Mouse (Mus musculus): ENCODE data around the gene Dad1. TPM values are rescaled to one million over a fixed set of nuclear protein-coding genes. Genes with fewer than 3 reads are reported as not detected.

Gene Dad1
- polyA plus RNA-seq, 1 experiment from 2014 or later = 372 TPM

DNA sequence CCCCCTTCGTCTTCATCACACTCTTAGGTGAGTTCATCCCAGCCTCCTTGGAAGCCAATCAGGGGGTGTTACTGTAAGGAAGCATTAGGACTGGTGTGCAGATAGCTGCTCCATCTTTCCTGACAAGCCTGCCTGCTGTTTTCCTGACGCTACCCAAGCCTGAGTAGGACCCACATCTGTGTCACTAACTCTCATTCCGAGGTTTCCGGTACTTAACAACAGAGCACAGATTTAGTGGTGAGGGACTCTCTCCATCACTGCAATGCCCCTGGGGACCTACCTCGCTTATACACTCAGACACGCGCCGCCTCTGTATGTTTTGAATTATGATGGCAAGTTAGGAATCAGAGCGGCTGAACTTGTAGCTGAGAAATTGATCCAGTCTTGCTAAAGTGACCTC, 35.2 kb downstream of the Dad1 start:
- no peak overlapping the region for H3K9ac ChIP-seq (ENCODE audit: low read length)
- H3K4me2 ChIP-seq (ENCODE audit: low read length) = no peak overlapping the region
- DNase-seq (ENCODE audit: low spot score) (no peak), ATAC-seq (no peak)
- H3K36me3 ChIP-seq (ENCODE audit: control insufficient read depth, insufficient read depth, low read length) = no peaks in the 10 kb centered on the region
- H3K4me3 ChIP-seq (ENCODE audit: low read depth, low read length) = no peak overlapping the region
- H3K27me3 ChIP-seq (replicated peaks; ENCODE audit: control insufficient read depth, insufficient read depth, low read length) = no peaks in the 10 kb centered on the region
- no peaks in the 10 kb centered on the region for H3K9me3 ChIP-seq (replicated peaks; ENCODE audit: control insufficient read depth, low read length)
- no peak overlapping the region for H3K27ac ChIP-seq (ENCODE audit: low read depth, low read length)
- H3K4me1 ChIP-seq (ENCODE audit: control insufficient read depth, insufficient read depth, low read length) = no peaks in the 10 kb centered on the region
- 91% methylated on average over 9 of the region's 9 CpGs for WGBS

DNA sequence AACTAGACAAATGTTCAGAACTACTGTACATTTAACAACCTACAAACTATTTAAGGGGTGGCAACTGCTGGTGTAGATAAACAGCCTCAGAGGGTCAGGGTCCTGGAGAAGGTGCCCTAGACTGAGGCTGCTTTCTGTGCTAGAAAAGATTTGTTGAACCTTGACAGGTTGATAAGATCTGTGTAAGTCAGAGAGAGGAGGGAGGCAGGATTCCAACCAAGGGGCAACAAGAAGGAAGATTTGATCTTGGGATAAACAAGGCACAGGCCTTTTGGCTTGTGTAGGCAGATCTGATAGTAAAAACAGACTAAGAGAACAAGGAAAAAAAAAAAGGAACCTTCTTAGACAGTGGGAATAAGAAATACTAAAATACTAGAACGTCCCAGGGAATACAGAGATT, 35.7 kb downstream of the Dad1 start:
- Histone ChIP-seq H3K9ac (ENCODE audit: low read length) (no peak overlapping the region), H3K27ac (ENCODE audit: low read depth, low read length) (no peak overlapping the region), H3K4me1 (ENCODE audit: control insufficient read depth, insufficient read depth, low read length) (no peaks in the 10 kb centered on the region), H3K9me3 (replicated peaks; ENCODE audit: control insufficient read depth, low read length) (no peaks in the 10 kb centered on the region), H3K36me3 (ENCODE audit: control insufficient read depth, insufficient read depth, low read length) (no peaks in the 10 kb centered on the region), H3K4me2 (ENCODE audit: low read length) (no peak overlapping the region), H3K27me3 (replicated peaks; ENCODE audit: control insufficient read depth, insufficient read depth, low read length) (no peaks in the 10 kb centered on the region), H3K4me3 (ENCODE audit: low read depth, low read length) (no peak overlapping the region)
- DNase-seq (ENCODE audit: low spot score) (no peak), ATAC-seq (no peak)
- WGBS = 71% methylated on average over 1 of the region's 1 CpGs

DNA sequence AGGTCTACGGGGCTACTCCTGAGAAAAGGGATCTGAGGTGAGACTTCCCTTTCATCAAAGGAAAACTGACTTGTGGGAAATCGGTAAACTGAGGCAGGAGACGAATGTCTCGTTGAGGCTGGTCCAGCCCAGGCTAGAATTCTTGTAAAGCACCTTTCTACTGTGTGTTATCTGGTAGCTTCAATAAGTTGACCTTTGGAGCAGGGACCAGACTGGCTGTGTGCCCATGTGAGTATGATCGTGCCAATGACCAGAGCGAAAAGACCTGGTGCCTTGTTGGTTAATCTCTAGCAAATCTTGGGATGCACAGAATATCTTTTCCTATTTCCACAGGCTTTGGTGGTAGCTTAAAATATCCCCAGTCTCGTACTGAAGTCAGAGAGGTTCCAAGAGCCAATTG, 37.8 kb downstream of the Dad1 start:
- 93% methylated on average over 7 of the region's 7 CpGs for WGBS
- no peaks in the 10 kb centered on the region for H3K4me1 ChIP-seq (ENCODE audit: control insufficient read depth, insufficient read depth, low read length)
- H3K4me2 ChIP-seq (ENCODE audit: low read length) = no peak overlapping the region
- ATAC-seq = no peak
- H3K9me3 ChIP-seq (replicated peaks; ENCODE audit: control insufficient read depth, low read length) = no peaks in the 10 kb centered on the region
- H3K4me3 ChIP-seq (ENCODE audit: low read depth, low read length) = no peak overlapping the region
- H3K27me3 ChIP-seq (replicated peaks; ENCODE audit: control insufficient read depth, insufficient read depth, low read length) = no peaks in the 10 kb centered on the region
- no peaks in the 10 kb centered on the region for H3K36me3 ChIP-seq (ENCODE audit: control insufficient read depth, insufficient read depth, low read length)
- no peak overlapping the region for H3K27ac ChIP-seq (ENCODE audit: low read depth, low read length)
- no peak for DNase-seq (ENCODE audit: low spot score)
- H3K9ac ChIP-seq (ENCODE audit: low read length) = no peak overlapping the region

DNA sequence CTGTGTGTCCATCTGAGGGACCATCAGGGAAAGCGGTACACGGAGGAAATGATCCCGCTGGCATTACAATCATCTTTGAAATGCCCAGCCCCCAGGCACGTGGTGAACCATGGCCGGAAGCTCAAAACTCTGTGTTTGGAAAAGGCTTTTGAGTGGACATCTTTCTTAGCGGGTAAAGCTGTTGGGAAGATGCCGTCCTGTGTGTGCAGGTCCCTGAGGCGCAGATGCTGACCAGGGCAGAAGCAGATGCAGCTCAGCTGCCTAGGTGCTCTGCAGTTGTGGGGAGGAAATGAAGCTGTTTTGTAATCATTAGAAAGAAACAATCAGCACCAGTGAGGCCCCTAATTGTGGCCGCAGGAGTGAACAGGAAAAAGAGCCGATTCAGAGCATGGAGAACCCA, 39.0 kb downstream of the Dad1 start:
- DNase-seq (ENCODE audit: low spot score) (no peak), ATAC-seq (no peak)
- no peaks in the 10 kb centered on the region for H3K9me3 ChIP-seq (replicated peaks; ENCODE audit: control insufficient read depth, low read length)
- no peaks in the 10 kb centered on the region for H3K27me3 ChIP-seq (replicated peaks; ENCODE audit: control insufficient read depth, insufficient read depth, low read length)
- no peaks in the 10 kb centered on the region for H3K36me3 ChIP-seq (ENCODE audit: control insufficient read depth, insufficient read depth, low read length)
- H3K9ac ChIP-seq (ENCODE audit: low read length) = no peak overlapping the region
- H3K4me1 ChIP-seq (ENCODE audit: control insufficient read depth, insufficient read depth, low read length) = no peaks in the 10 kb centered on the region
- H3K4me2 ChIP-seq (ENCODE audit: low read length) = no peak overlapping the region
- H3K27ac ChIP-seq (ENCODE audit: low read depth, low read length) = no peak overlapping the region
- WGBS = 81% methylated on average over 10 of the region's 10 CpGs
- H3K4me3 ChIP-seq (ENCODE audit: low read depth, low read length) = no peak overlapping the region

DNA sequence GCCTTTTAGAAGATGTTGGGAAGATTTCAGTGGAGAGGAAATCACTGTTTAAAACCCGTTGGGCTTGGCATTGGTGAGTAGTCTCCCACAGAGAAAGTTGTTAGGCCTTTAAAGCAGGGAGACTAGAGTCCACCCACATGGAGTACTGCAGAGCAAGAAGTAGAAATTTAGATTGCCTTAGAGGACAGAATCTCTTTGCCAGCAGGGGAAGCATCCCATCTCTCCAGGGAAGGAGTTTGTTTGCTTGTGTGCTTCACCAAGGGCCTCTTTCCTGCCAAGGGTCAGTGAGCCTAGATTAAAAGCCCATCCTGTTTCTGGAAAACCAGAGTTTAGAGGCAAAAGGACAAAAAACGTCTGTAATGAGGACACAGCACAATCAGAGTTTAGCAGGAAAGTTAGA, 39.4 kb downstream of the Dad1 start:
- Histone ChIP-seq H3K9ac (ENCODE audit: low read length) (no peak overlapping the region), H3K9me3 (replicated peaks; ENCODE audit: control insufficient read depth, low read length) (no peaks in the 10 kb centered on the region), H3K36me3 (ENCODE audit: control insufficient read depth, insufficient read depth, low read length) (no peaks in the 10 kb centered on the region), H3K27me3 (replicated peaks; ENCODE audit: control insufficient read depth, insufficient read depth, low read length) (no peaks in the 10 kb centered on the region), H3K4me1 (ENCODE audit: control insufficient read depth, insufficient read depth, low read length) (no peaks in the 10 kb centered on the region), H3K27ac (ENCODE audit: low read depth, low read length) (no peak overlapping the region), H3K4me3 (ENCODE audit: low read depth, low read length) (no peak overlapping the region), H3K4me2 (ENCODE audit: low read length) (no peak overlapping the region)
- DNase-seq (ENCODE audit: low spot score) (no peak), ATAC-seq (no peak)
- 36% methylated on average over 2 of the region's 2 CpGs for WGBS

DNA sequence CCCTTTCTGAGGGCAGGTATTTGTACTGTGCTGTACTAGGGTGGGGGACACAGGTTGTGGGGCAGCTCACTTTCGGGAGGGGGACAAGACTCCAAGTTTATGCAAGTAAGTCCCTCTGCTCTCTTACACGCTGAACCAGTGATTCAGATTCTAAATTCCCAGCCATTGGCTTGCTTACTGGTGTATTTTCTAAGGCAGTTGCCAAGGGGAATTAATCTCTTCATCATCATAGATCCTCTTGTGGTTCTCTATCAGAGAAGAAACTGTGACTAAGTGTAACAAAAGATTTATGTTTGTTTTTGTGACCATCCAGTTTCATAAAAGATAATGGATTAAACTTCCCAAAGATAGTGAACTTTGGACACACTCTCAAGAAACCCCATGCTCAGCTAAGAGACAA, 40.2 kb downstream of the Dad1 start:
- Histone ChIP-seq H3K27ac (ENCODE audit: low read depth, low read length) (no peak overlapping the region), H3K4me1 (ENCODE audit: control insufficient read depth, insufficient read depth, low read length) (no peaks in the 10 kb centered on the region), H3K9ac (ENCODE audit: low read length) (no peak overlapping the region), H3K4me2 (ENCODE audit: low read length) (no peak overlapping the region), H3K27me3 (replicated peaks; ENCODE audit: control insufficient read depth, insufficient read depth, low read length) (no peaks in the 10 kb centered on the region), H3K36me3 (ENCODE audit: control insufficient read depth, insufficient read depth, low read length) (no peaks in the 10 kb centered on the region), H3K9me3 (replicated peaks; ENCODE audit: control insufficient read depth, low read length) (no peaks in the 10 kb centered on the region), H3K4me3 (ENCODE audit: low read depth, low read length) (no peak overlapping the region)
- ATAC-seq = no peak
- no peak for DNase-seq (ENCODE audit: low spot score)
- 89% methylated on average over 2 of the region's 2 CpGs for WGBS

DNA sequence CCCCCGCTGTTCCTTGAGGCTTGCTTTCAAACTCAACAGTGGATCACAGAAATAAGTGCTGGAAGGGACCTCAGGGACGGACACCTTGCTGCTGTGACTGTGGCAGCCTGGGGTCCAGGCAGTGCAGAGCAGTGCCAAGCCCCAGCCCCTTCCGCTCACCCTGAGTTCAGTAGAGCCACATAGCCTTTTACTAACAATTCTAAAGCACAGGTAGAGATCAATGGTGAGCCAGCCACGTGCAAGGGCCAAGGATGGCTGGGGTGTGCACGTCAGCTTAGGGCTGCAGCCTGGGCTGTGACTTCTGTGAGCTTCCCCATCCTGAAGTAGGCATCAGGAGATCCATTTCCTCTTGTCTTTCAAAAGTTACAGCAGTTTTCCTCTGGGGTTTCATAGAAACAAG, 42.1 kb downstream of the Dad1 start:
- Histone ChIP-seq H3K4me3 (ENCODE audit: low read depth, low read length) (no peak overlapping the region), H3K27ac (ENCODE audit: low read depth, low read length) (no peak overlapping the region), H3K27me3 (replicated peaks; ENCODE audit: control insufficient read depth, insufficient read depth, low read length) (no peaks in the 10 kb centered on the region), H3K36me3 (ENCODE audit: control insufficient read depth, insufficient read depth, low read length) (no peaks in the 10 kb centered on the region), H3K4me1 (ENCODE audit: control insufficient read depth, insufficient read depth, low read length) (no peaks in the 10 kb centered on the region), H3K9me3 (replicated peaks; ENCODE audit: control insufficient read depth, low read length) (no peaks in the 10 kb centered on the region), H3K4me2 (ENCODE audit: low read length) (no peak overlapping the region), H3K9ac (ENCODE audit: low read length) (no peak overlapping the region)
- DNase-seq (ENCODE audit: low spot score) (no peak), ATAC-seq (no peak)
- WGBS = 85% methylated on average over 5 of the region's 5 CpGs

DNA sequence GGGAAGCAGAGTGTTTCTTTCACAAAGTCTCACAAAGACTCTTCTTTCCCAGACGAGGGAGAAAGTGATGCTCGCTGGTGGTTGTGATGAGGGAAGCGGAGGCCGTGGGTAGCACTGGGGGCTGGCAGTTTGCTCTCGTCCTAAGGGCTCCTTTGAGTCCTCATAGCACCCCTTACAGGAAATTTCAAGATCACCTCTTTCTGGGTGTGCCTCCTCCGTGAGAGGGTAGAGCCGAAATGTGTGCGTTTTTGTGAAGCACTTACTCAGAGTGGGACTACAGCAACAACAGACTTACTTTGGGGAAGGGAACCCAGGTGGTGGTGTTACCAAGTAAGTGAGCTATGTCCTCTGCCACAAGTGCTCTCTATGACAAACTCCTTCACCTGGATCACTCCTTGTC, 42.7 kb downstream of the Dad1 start:
- WGBS = 91% methylated on average over 8 of the region's 8 CpGs
- H3K36me3 ChIP-seq (ENCODE audit: control insufficient read depth, insufficient read depth, low read length) = no peaks in the 10 kb centered on the region
- no peak overlapping the region for H3K27ac ChIP-seq (ENCODE audit: low read depth, low read length)
- no peak overlapping the region for H3K4me3 ChIP-seq (ENCODE audit: low read depth, low read length)
- DNase-seq (ENCODE audit: low spot score) = no peak
- H3K4me1 ChIP-seq (ENCODE audit: control insufficient read depth, insufficient read depth, low read length) = no peaks in the 10 kb centered on the region
- no peaks in the 10 kb centered on the region for H3K9me3 ChIP-seq (replicated peaks; ENCODE audit: control insufficient read depth, low read length)
- H3K9ac ChIP-seq (ENCODE audit: low read length) = no peak overlapping the region
- no peak for ATAC-seq
- H3K27me3 ChIP-seq (replicated peaks; ENCODE audit: control insufficient read depth, insufficient read depth, low read length) = no peaks in the 10 kb centered on the region
- no peak overlapping the region for H3K4me2 ChIP-seq (ENCODE audit: low read length)

DNA sequence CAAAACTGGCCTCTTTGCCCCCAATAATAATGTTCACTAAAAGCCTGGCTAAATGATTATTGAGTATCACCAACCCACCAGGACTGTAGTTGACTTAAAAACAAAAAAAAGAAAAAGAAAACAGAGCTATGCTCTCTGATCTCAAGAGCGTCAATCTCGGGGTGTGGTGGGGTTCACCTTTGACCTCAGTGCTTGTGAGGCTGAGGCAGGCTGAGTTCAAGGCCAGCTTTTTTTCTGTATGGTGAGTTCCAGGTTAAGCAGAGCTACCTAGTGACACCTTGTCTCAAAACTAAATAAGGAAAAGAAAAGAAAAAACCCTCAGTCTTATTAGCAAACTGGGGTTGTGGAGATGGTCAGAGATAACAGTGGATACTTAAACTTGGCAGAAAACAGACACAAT, 43.5 kb downstream of the Dad1 start:
- H3K9ac ChIP-seq (ENCODE audit: low read length) = no peak overlapping the region
- H3K27me3 ChIP-seq (replicated peaks; ENCODE audit: control insufficient read depth, insufficient read depth, low read length) = no peaks in the 10 kb centered on the region
- ATAC-seq (no peak), DNase-seq (ENCODE audit: low spot score) (no peak)
- no peaks in the 10 kb centered on the region for H3K4me1 ChIP-seq (ENCODE audit: control insufficient read depth, insufficient read depth, low read length)
- no peak overlapping the region for H3K4me3 ChIP-seq (ENCODE audit: low read depth, low read length)
- H3K4me2 ChIP-seq (ENCODE audit: low read length) = no peak overlapping the region
- H3K36me3 ChIP-seq (ENCODE audit: control insufficient read depth, insufficient read depth, low read length) = no peaks in the 10 kb centered on the region
- no peaks in the 10 kb centered on the region for H3K9me3 ChIP-seq (replicated peaks; ENCODE audit: control insufficient read depth, low read length)
- H3K27ac ChIP-seq (ENCODE audit: low read depth, low read length) = no peak overlapping the region
- WGBS = 94% methylated on average over 2 of the region's 2 CpGs

DNA sequence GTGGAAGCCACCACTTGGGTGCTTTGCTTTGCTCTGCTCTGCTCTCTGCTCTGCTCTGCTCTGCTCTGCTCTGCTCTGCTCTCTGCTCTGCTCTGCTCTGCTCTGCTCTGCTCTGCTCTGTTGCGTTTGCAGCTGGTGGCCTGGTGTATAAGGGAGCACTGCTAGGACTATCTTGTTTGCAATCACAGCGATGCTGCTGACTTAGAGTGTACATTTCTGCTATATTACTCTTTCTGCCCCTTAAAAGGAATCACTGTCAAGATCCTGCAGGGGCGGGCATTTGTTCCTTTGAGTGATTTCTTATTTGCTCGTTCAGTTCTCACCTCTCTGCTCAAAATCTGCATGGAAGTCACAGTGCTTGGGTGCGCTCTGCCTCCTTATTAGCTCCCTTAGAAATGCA, 44.0 kb downstream of the Dad1 start:
- H3K4me1 ChIP-seq (ENCODE audit: control insufficient read depth, insufficient read depth, low read length) = no peaks in the 10 kb centered on the region
- no peaks in the 10 kb centered on the region for H3K27me3 ChIP-seq (replicated peaks; ENCODE audit: control insufficient read depth, insufficient read depth, low read length)
- 82% methylated on average over 5 of the region's 5 CpGs for WGBS
- H3K4me3 ChIP-seq (ENCODE audit: low read depth, low read length) = no peak overlapping the region
- no peak overlapping the region for H3K9ac ChIP-seq (ENCODE audit: low read length)
- H3K4me2 ChIP-seq (ENCODE audit: low read length) = no peak overlapping the region
- H3K36me3 ChIP-seq (ENCODE audit: control insufficient read depth, insufficient read depth, low read length) = no peaks in the 10 kb centered on the region
- no peaks in the 10 kb centered on the region for H3K9me3 ChIP-seq (replicated peaks; ENCODE audit: control insufficient read depth, low read length)
- ATAC-seq = no peak
- DNase-seq (ENCODE audit: low spot score) = no peak
- no peak overlapping the region for H3K27ac ChIP-seq (ENCODE audit: low read depth, low read length)
